Mouse (Mus musculus): Measurements from ENCODE around the gene Clk4.

Gene Clk4

DNA sequence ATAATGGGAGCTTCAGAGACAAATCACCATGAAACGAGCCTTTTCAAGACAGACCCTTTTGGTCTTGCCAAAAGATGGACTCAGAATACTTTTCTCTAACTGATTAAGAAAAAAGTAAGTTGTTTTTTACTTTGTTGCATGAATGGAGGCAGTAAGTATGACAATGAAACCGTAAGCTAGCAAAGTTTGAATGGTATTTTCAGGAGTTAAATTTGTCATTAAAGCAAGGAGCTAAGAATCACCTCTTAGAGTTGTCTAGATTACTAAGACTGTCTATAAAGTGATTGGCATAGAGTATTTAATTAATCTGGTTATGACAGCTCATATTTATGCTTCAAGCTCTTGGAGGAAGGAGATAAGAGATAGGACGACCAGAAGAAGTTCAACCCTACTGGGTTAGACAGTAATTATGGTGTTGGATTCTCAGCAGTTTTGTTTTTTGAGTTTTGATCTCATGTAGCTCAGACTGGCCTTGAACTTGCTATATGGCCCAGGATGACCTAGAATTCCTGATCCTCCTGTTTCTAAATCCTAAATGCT is at the start of gene Clk4:
Gene Clk4 (plus strand): TSS at position 51 of the 540 bp plus-strand sequence.
- no peak for DNase-seq

DNA sequence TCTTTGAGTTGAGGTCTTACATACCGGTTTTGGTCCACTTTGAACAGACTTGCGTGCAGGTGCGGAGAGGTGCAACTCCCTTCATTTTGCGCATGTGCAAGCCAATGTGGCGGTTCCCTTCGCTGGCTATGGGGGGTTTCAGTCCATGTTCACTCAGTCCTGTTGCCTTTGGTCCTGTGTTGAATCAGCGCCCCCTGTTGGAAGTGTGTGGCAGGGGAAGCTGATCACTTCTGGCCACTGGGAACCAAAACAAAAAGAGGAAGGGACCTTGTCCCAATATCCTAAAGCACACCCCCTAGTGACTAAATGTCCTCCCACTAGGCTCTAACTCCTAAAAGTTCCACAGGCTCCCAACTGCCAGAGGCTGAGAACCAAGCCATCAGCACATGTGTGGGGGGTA is 47.5 kb upstream of the Clk4 start:
- DNase-seq = no peak

DNA sequence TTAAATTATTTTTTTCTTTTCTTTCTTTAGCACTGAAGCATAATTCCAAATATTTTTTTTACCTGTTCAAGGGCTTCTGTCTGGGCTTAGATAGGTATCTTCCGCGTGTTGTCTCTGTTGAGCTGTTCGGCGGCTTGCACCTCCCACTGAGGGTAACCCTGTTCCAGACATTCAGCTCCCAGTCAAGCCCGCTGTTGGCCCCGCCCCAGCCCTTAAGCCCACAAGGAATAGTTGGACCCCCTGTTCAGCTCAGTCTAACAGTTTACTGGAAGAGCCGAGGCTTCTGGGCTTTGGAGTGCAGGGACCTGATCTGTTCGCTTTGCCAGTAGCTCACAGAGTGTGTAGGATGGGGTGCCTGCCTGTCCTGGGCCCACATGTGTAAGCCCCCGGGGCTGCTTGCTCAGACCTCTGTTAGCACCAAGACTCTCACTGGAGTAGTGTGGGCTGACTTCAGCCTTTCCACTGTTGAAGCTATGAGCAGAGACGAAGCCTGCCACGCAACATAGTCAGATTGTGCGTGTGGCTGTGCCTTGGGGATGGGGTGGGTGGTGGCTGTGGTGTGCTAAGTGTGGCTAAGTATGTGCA is 42.0 kb upstream of the Clk4 start:
- no peak for DNase-seq

DNA sequence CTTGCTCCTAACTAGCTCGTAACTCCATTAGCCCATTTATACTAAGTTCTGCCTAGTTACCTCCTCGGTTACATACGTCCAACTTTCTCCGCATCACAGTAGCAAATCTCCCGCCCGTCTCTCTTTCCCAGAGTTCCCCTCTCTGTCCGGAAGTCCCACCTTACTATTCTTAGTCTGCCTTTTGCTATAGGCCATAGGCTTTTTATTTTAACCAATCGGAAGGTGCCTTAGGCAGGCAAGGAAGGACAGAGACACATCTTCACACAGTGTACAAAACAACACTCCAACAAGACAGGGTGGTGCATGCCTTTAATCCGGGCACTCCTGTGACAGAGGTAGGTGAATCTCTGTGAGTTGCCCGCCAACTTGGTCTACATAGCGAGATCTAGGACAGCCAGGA is 41.2 kb upstream of the Clk4 start, which contains the start of gene Gm12569:
Gene Gm12569 (plus strand): TSS at position 166 of the 400 bp plus-strand sequence.
- DNase-seq = no peak

DNA sequence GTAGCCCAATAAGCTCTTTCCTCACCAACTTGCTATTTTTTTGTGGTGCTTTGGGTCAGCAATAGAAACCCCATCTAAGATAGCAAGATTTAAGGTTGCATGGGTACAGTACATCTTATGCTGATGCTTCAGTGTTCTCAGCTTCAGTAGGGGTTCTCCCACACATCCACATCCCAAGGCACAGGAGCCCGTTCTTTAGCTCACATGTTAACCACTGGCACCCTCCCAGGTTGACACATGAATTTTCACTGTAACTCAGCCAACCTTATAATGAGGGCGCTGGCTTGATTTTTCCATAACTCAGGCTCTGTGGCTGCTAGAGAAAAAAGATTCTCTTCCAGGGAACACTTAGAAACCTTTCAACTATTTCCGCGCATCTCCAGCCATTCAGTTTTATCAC is 34.4 kb upstream of the Clk4 start:
- DNase-seq = no peak

DNA sequence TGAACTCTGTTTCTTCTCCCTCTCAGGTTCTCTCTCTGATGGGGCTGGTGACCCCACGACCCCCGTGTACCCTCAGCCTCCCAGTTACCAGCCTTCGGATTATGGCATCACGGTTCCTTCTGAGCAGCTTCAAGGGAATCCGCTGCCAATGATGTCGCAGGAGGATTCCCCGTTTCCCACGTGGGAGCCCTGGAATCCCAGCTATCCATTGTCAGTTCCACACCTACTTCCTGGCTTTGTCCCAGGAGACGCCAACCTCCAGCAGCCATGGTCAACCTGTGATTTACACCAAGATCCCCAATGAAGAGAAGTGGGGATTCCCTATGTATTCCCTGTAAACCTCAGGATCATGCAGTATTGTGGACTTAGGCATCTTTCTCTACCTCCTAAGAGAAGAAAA is 26.9 kb upstream of the Clk4 start:
- no peak for DNase-seq

DNA sequence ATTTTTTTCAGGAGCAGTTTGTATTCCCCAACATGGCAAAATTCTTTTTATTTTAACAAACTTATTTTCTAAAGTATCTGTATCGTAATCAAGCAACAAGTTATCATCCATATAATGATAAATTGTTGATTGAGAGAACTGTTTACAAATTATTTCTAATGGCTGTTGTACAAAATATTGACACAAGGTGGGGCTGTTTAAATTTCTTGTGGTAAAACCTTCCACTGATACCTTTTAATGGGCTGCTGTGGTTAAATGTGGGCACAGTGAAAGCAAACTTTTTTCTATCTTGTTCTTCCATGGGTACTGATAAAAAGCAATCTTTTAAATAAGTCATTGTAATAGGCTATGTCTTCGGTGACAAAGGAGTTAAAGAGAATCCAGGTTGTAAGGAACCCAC is 18.6 kb upstream of the Clk4 start:
- no peak for DNase-seq

DNA sequence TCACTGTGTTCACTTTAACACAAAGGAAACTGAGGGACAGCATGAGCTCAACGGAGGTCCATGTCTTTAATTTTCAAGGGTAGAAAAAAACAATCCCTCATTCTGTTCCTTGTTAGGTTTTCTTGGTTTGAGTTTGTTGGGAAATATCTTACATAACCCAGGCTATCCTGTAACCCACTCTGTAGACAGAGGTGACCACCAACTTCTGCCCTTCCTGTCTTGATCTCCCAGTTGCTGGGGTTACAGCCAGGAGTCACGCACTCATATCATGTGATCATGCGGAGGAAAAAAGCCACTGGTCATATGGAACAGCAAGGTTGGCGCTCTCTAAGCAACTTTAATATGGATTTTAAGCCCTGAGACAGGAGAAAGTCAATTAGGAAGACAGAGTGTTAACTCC is 4.5 kb upstream of the Clk4 start:
- DNase-seq = no peak

DNA sequence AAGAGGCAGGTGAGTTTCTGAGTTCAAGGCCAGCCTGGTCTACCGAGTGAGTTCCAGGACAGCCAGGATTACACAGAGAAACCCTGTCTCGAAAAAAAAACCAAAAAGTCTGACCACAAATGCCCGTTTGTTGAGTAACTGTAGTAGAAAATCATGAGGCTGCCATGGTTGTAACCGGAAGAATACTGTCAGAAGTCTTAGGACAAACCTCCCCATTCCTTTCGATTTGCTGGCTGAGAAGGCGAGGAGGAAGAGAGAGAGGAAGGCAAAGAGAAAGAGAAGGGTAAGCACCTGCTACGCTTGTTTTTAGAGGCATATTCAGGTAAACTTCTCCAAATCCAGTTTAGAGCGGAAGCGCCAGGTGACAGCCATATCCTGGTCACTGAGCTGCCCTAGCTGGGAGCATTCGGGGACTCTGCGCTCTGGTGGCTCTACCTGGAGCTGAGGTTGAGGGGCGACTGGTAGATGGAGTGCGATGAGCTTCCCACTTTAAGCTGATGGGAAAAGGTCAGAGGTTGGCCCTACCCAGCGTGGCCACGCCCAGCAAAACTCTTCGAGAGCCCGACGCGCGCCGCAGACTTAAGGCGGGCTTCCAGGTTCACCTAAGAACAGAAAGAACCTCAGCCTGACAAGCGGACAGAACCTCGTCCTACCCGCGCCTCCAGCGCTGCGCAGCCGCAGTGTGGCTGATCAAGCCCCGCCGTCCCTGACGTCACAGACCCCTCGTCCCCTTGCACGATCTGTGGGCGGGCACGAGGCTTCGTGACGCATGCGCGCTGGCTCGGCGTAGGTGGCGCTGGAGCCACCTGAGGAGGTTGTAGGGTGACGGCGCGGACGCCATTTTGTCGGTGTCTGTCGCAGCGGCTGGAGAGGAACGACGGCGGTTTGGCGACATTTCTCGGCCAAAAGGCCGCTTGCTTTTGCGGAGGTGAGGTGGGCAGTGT is 1.1 kb downstream of the Clk4 start, which contains the start of gene BC049762:
Gene BC049762 (minus strand): TSS at position 705 of the 944 bp plus-strand sequence.
- DNase-seq = peak; percentile 98 to 99

DNA sequence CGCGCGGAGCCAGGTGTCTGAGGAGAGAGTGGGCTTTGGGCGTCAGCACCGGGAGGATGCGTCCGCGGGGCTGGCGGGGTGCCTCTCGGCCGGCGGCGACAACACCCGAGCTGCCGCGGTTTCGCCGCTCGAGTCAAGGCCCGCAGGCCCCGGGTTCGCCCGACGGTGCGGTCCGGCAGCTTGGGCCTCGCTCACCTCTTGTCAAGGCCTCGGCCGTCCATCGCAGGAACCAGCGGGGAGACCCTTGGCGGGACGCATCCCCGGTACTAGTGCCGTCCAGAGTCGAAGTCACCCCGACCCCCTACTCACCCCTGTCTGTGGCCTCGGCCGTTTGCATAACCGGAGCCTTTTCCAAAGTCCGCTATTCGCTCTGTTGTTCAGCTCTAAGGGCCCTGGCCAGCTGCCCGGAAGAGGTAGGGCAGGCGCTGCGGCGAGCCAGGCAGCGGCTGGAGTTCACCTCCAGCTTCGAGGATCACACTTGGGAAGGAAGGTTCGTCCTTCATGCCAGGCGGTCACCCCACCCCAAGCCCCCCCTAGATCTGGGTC is 1.8 kb downstream of the Clk4 start:
- DNase-seq = no peak

DNA sequence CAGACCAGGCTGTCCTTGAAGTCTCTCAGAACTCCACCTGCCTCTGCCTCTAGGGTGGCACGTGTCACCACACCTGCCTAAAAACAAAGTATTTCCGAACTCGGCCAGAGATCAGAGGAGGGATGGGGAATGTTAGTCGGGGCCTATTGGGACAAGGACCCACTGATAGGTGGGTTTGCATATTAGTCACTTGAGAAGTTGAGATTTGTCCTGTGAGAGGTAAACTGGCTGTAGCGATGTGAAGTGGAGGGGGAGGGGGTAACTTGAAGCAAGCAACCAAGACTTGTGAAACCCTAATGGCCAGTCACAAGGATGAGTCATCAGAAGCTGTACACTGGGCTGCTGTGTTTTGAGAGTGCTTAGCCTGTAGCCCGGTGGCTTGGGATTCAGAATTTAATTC is 2.8 kb downstream of the Clk4 start:
- DNase-seq = no peak

DNA sequence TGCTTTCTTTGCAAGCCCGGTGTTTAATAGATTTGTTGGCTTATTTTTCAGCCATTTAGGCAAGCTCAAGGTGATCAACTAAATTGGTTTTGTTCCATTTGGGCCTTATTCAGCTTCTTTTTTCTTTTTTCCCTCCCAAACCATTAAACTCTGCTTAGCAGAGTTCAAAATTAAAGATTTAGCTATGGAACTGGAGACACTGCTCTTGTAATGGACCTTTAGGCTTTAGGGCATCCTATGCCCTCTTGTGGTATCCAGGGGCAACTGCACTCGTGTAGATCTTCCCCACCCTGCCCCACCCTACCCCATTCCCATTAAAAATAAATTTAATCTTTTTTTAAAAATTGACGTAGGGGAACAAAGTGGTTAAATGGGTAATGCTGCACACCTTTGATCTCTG is 3.8 kb downstream of the Clk4 start:
- no peak for DNase-seq

DNA sequence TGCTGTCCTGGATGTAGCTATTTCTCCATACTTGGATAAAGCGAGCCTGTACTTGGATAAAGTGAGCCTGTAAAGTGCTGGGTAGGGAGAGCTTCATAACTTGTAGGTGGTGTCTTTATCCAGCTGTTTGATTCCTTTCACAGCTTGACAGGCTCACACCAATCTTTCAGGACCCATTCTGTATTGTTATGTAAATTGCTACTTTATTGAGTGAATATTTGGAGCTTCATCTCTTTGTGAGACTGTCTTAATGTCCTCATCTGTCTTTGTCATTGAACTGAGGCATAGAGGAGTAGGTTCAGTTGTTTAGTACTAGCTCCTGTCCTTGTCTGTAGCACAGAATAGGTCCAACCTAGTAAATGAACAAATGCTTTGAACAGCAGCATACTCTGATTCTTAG is 12.9 kb downstream of the Clk4 start:
- DNase-seq = no peak

DNA sequence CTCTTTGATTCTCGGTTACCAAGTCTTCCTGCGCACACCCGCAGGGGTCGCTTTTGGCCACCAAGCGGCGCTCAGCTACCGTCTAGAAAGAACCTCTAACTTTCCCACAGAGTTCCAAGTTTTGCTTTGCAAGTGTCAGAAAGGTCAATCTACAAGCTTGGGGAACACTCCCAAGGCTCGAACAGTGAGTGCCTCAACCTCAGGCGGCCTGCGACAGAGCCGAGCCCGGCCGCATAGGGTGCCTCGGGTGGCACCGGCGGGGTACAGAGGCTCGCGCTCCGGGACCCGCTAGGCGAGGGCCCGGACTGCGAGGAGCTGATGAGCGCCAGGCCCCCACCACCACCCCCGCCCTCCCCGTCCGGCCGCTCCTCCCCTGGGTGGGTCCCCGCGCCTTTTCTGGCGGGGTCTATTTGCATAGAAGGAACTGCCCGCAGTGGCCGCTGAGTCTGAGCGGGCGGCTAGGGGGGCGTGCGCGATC is 28.1 kb downstream of the Clk4 start, which contains the start of gene Col23a1:
Gene Col23a1 (plus strand): TSS at position 357 of the 478 bp plus-strand sequence.
- DNase-seq = peak; percentile 25 to 57

DNA sequence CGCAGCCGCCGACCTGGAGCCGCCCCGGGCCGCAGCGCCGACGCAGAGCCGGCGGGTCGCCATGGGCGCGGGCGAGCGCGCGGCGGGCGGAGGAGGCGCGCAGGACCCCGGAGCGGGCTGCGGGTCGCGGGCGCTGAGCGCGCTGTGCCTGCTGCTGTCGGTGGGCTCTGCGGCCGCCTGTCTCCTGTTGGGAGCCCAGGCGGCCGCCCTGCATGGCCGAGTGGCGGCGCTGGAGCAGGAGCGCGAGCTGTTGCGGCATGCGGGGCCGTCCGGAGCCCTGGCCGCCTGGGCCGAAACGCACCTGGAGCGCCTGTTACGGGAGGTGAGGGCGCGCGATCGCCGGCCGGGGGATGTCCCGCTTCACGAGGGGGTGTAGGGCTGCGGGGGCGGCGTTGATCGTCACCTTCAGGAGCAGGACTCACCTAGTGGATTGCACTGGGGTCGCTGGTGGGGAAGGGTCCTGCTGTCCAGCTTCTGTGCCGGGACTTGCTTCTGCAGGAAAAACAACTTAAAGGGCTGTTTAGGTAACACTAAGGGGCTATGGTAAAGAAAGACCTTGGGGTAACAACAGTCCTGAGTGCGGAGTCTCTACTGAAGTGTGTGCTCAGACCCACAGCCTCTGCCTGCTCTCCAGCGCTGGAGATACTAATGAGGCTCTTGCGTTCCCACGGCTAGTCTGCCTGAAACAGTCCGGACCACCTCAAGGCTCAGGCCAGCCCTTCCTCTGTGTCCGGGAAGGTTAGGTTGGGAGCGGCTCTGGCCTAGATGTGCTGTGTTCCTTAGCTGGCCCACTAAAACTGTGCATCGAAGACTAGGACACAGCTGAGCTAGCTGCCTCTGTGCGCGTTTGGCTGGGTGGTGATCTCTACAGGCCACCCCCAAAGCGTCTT is 28.8 kb downstream of the Clk4 start:
- DNase-seq = peak; percentile 9 to 28

DNA sequence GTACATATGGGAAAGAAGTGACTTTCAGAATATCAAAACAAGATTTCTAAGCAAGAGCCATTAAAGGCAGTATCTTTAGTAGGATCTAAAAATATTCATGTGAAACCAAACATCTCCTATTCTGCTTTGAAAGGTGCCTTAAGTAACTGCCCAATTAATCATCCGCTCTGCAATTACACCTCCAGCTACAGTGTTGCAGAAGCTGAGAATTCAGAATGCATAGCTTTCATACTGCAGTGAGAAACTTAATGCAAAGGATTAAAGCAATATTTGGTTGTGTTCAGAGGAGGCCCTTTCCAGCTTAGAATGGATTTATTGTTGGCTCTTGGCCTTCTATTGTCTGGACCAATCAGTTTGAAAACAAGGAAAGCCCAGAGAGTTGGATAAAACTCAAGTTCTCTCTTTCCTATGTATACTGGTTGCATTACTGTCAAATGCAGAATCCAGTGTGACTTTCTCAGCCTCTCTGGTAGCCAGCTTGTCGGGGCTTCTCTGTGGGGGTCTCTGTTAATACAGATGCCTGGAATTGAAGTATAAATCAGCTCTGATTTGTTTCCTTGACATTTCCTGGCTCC is 32.5 kb downstream of the Clk4 start:
- no peak for DNase-seq

DNA sequence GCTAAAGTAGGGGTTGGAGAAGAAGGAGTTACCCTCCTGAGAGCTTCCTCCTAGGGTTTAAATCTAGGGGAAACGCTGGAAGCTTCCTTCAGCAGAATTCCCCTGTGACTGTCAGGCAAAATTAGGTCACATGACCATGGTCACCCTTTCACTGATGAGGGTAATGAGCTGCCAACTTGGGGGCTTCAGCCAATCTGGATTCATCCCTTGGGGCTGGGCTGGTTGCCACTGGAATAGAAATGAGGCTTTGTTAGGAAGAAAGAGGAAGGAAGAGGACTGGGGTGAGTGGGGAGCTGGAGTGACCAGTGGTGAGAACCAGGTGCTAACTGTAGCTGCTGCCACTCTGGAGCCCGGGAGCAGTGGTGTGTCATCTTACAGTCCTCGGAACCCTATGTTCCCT is 34.2 kb downstream of the Clk4 start:
- no peak for DNase-seq

DNA sequence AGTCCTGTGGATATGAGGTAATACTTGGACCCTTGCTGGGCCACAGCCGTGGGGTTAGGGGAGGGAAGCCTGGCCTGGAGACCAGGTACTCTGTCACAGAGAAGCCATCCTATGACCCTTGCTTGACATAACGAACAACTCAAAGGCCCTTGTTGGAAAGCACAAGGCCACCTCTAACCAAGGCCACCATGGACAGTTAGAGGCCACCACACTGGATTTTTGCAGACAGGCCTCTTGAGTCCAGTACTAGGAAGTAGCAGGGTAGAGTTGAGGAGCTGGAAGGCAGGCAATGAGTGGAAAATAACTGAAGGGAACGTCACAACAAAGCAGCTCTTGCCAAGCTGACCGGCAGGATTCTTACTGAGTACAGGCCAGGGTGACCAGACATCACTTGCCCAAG is 37.2 kb downstream of the Clk4 start:
- no peak for DNase-seq

DNA sequence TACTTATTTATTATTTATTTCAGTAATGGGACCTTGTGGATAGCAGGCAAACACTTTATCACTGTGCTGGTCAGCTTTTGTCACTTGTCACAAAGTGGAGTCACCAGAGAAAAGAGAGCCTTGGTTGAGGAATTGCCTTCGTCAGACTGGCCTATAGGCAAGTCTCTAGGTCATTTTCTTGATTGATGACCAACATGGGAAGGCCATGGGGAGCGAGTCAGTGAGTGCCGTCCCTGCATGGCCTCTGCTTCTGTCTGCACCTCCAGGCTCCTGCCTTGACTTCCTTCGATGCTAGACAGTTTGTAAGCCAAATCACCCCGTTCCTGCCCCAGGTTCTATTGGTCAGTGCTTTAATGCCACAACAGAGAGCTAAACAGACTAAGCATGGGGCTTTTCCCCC is 40.9 kb downstream of the Clk4 start:
- no peak for DNase-seq

DNA sequence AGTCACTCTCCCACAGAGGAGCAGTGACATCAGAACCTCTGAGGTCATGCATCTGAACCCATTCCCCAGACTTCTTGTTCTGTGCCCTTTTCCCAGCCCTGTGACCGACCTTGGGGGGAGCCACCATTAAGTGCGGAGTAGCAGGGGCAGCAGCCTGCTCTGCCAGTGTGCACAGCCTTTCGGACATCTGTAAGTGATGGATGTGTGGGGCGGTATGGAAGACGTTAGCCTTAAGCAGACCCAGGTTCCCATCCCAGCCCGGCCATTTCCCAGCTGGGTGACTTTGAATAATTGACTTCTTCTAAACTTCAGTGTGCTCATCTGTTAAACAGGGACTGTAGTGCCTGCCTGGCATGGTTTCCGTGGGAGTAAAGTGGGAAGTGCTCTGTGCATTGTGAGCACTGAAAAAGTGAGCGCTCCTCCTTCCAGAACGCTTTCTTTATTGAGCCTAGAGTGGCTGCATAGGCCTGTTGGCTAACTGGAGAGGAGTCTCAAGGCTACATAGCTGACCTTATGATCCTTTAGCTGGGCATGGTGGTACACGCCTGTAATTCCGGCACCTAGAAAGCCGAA is 42.5 kb downstream of the Clk4 start:
- DNase-seq = no peak

DNA sequence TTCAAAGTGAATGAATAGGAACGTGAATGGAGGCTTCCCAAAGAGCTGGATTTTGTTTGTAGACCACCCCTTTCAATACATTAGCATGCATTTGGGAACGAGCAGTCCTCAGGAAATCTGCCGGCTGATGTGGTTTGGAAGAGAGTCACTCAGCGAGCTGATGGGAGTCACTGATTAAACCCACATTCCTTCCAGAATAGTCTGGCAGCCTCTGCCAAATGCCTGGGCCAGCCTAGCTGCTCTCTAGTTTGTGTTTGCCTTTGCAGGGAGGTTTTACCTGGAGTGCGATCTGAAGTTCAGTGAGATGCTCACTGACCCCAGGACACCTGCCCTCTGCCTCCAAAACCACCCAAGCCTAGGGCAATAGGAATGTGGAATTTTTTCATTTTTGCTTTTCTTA is 46.8 kb downstream of the Clk4 start:
- DNase-seq = no peak

DNA sequence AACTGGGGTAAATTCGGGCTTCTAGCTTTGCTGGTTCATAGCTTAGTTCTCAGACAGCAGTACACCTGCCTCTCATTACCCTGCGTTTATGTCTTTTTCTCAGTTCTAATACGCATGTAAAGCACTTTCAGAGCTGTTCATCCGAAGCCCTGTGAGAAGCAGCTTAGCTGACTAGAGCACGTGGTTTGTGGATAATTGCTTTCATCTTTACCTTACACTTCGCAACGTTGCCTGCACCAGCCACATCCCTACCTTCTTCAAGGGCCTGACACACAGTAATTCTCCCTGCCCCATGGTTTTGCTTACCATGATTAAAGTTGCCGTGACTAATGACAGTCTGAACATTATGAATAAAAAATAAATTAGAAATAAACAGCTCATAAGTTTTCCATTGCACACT is 50.3 kb downstream of the Clk4 start:
- DNase-seq = no peak

Data from spleen, adult 18-20 months (tissue).